28 mouse cellular contexts compared by ENCODE assay signal in genomic region chr1:23997493-23997892, GRCm38 (mm10). TPM values are rescaled to one million over a fixed set of nuclear protein-coding genes. Genes with fewer than 3 reads are reported as not detected.
"Had no signal": no experiment of that assay in that cellular context is flagged by ENCODE, and none has a peak within 500 bp of the region (broad histone marks: within the 10 kb centered on the region; RNA-seq: fewer than 3 reads in every experiment).

No protein-coding gene starts in this region.

- ATAC-seq: forebrain, embryonic 13.5 days; forebrain, embryonic 14.5 days; forebrain, embryonic 15.5 days; forebrain, embryonic 16.5 days; forebrain, postnatal 0 days had no signal

- H3K27ac ChIP-seq: embryonic facial prominence, embryonic 10.5 days; embryonic facial prominence, embryonic 12.5 days; embryonic facial prominence, embryonic 13.5 days; embryonic facial prominence, embryonic 15.5 days; forebrain, embryonic 10.5 days; forebrain, embryonic 12.5 days; forebrain, embryonic 13.5 days; forebrain, embryonic 15.5 days; gastrocnemius, adult 2 months; heart, adult 2 months had no signal

- H3K4me1 ChIP-seq: embryonic facial prominence, embryonic 10.5 days; embryonic facial prominence, embryonic 12.5 days; embryonic facial prominence, embryonic 13.5 days; embryonic facial prominence, embryonic 15.5 days; forebrain, embryonic 10.5 days; forebrain, embryonic 12.5 days; forebrain, embryonic 13.5 days; forebrain, embryonic 15.5 days had no signal

- H3K27me3 ChIP-seq: embryonic facial prominence, embryonic 12.5 days; embryonic facial prominence, embryonic 13.5 days; embryonic facial prominence, embryonic 15.5 days; forebrain, embryonic 12.5 days; forebrain, embryonic 13.5 days; forebrain, embryonic 15.5 days had no signal

- DNase-seq: cerebellum, adult 2 months; cerebellum, adult 8-10 months; cerebellum, adult 9-10 months; cerebellum, adult 9-11 months; cerebellum, postnatal 10 days; cerebellum, postnatal 14 days; cerebellum, postnatal 25 days; cerebellum, postnatal 36 days; embryo, embryonic 11 days; forebrain, postnatal 0 days; gastrocnemius, adult 2 months; gastrocnemius, postnatal 10 days; gastrocnemius, postnatal 14 days; gastrocnemius, postnatal 25 days; gastrocnemius, postnatal 36 days; heart, adult 18-20 months; heart, adult 2 months had no signal

- H3K4me2 ChIP-seq: embryonic facial prominence, embryonic 12.5 days; embryonic facial prominence, embryonic 13.5 days; embryonic facial prominence, embryonic 15.5 days; forebrain, embryonic 12.5 days; forebrain, embryonic 13.5 days; forebrain, embryonic 15.5 days had no signal

- H3K4me3 ChIP-seq: embryonic facial prominence, embryonic 10.5 days; embryonic facial prominence, embryonic 12.5 days; embryonic facial prominence, embryonic 13.5 days; embryonic facial prominence, embryonic 15.5 days; erythroblast, embryonic 14.5 days; forebrain, embryonic 10.5 days; forebrain, embryonic 12.5 days; forebrain, embryonic 13.5 days; forebrain, embryonic 15.5 days; gastrocnemius, adult 2 months; heart, adult 2 months had no signal

- H3K9me3 ChIP-seq: embryonic facial prominence, embryonic 10.5 days; embryonic facial prominence, embryonic 12.5 days; embryonic facial prominence, embryonic 13.5 days; embryonic facial prominence, embryonic 15.5 days; forebrain, embryonic 10.5 days; forebrain, embryonic 12.5 days; forebrain, embryonic 13.5 days; forebrain, embryonic 15.5 days had no signal

- H3K9ac ChIP-seq: embryonic facial prominence, embryonic 12.5 days; embryonic facial prominence, embryonic 13.5 days; embryonic facial prominence, embryonic 15.5 days; forebrain, embryonic 12.5 days; forebrain, embryonic 13.5 days; forebrain, embryonic 15.5 days; forebrain, postnatal 0 days had no signal

RNA-seq across cellular contexts. Expression of gene Sdhaf4, which starts 8.0 kb away (rescaled TPM):
- polyA plus RNA-seq: erythroblast, embryonic 14.5 days had no signal
